Mouse (Mus musculus) liver, embryonic 14.5 days (tissue): ENCODE results near the gene Mcm9.

Experiments
- CTCF ChIP-seq: IDR thresholded peaks from 2 replicates; pipeline ENCODE4 v1.5.1; 2016; ENCODE audit warnings: antibody characterized with exemption, low read depth, control low read depth
- EP300 ChIP-seq: IDR thresholded peaks from 2 replicates; pipeline ENCODE4 v1.6.1; 2016; ENCODE audit warnings: antibody characterized with exemption, low read depth

DNA sequence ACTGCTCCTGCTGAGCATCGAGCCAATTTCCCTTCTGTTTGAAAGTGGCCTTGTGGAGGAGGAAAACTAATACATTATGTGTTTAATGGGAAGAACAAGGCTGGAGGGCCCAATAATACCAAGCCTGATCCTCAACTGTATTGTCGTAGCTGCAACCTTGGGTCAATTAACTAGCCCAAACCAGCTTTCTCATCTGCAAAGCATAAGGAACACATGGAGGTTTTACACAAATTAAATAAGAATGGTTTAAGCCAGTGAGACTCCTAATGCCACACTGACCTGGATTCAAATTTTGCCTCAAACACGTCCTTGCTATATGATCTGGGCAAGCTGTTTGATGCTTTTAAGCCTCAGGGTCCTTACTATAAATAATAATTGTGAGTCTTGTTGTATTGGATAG, 125.2 kb downstream of the Mcm9 start:
- TF ChIP-seq CTCF (no peak), EP300 (no peak)
